Mouse (Mus musculus) limb, embryonic 10.5 days (tissue): Measurements from ENCODE around the gene Cetn3. TPM values are rescaled to one million over a fixed set of nuclear protein-coding genes. Genes with fewer than 3 reads are reported as not detected.

ENCODE experiments used
- DNase-seq: peaks from one replicate; pipeline ENCODE4 v3.0.0-alpha.2; 2017; ENCODE audit warnings: low spot score
- H3K27ac ChIP-seq: fragments of 300-500 bp; sonication (generic); 2 replicates; pipeline ENCODE4 v1.5.1; 2016; ENCODE audit warnings: mild to moderate bottlenecking
- H3K27me3 ChIP-seq: fragments of 300-500 bp; sonication (generic); 2 replicates; pipeline ENCODE4 v1.6.1; 2016; ENCODE audit warnings: low read depth, mild to moderate bottlenecking; ENCODE audit not compliant: poor library complexity, severe bottlenecking
- H3K36me3 ChIP-seq: fragments of 300-500 bp; sonication (generic); 2 replicates; pipeline ENCODE4 v1.6.1; 2016; ENCODE audit warnings: mild to moderate bottlenecking, moderate library complexity
- H3K4me1 ChIP-seq: fragments of 300-500 bp; sonication (generic); 2 replicates; pipeline ENCODE4 v1.6.1; 2016
- H3K4me3 ChIP-seq: fragments of 300-500 bp; sonication (generic); 2 replicates; pipeline ENCODE4 v1.5.1; 2016; ENCODE audit warnings: mild to moderate bottlenecking, moderate library complexity
- H3K9me3 ChIP-seq: fragments of 300-500 bp; sonication (generic); replicated peaks from 2 replicates; pipeline ENCODE4 v1.6.1; 2016; ENCODE audit warnings: mild to moderate bottlenecking
- WGBS: fragments of 180-500 bp; shearing (Covaris S2); methylation state at CpG from one replicate; pipeline ENCODE4 v1.1.7; 2016; 5-methylcytosine and 5-hydroxymethylcytosine counted together
- polyA plus RNA-seq: library from polyadenylated mRNA; unstranded; fragments of >200 nt; fragmentation: Nextera tagmentation; extraction: Ambion mirVana; gene quantifications from 2 replicates; pipeline ENCODE4 v1.2.1, GENCODE M21; 2016

Gene Cetn3
- polyA plus RNA-seq, 1 experiment from 2014 or later, result 192 TPM

- no peaks in the 10 kb centered on the region for H3K9me3 ChIP-seq
- peaks cover 9% of the 10 kb centered on the region; the same call in 1 of the 2 replicates for H3K4me1 ChIP-seq
- H3K27ac ChIP-seq, result no peak overlapping the region
- 80% methylated on average over 9 of the region's 9 CpGs for WGBS
- H3K36me3 ChIP-seq, result no peaks in the 10 kb centered on the region
- no peaks in the 10 kb centered on the region for H3K27me3 ChIP-seq
- no peak for DNase-seq
- H3K4me3 ChIP-seq, result no peak overlapping the region
Measured at GRCm38 (mm10) chr13:81836386-81837177, 53.7 kb downstream of the Cetn3 start.

- WGBS, result 92% methylated on average over 5 of the region's 5 CpGs
- no peaks in the 10 kb centered on the region for H3K27me3 ChIP-seq
- no peak overlapping the region for H3K4me3 ChIP-seq
- H3K36me3 ChIP-seq, result no peaks in the 10 kb centered on the region
- H3K4me1 ChIP-seq, result peaks cover 9% of the 10 kb centered on the region; the same call in 1 of the 2 replicates
- no peak for DNase-seq
- no peaks in the 10 kb centered on the region for H3K9me3 ChIP-seq
- H3K27ac ChIP-seq, result no peak overlapping the region
Measured at GRCm38 (mm10) chr13:81838016-81838415, 55.1 kb downstream of the Cetn3 start.

GRCm38 (mm10) chr13:81838948-81839347, 56.1 kb downstream of the Cetn3 start:
- no peaks in the 10 kb centered on the region for H3K27me3 ChIP-seq
- no peak overlapping the region for H3K27ac ChIP-seq

GRCm38 (mm10) chr13:81840246-81840645, 57.4 kb downstream of the Cetn3 start:
- H3K4me1 ChIP-seq, result peaks cover 9% of the 10 kb centered on the region; the same call in 1 of the 2 replicates
- H3K4me3 ChIP-seq, result no peak overlapping the region
- WGBS, result 82% methylated on average over 5 of the region's 5 CpGs
- no peaks in the 10 kb centered on the region for H3K9me3 ChIP-seq
- H3K36me3 ChIP-seq, result no peaks in the 10 kb centered on the region
- H3K27ac ChIP-seq, result no peak overlapping the region
- DNase-seq, result no peak
- H3K27me3 ChIP-seq, result no peaks in the 10 kb centered on the region

More at GRCm38 (mm10) chr13:81838948-81839347, 56.1 kb downstream of the Cetn3 start:
- Histone ChIP-seq H3K9me3 (no peaks in the 10 kb centered on the region), H3K4me1 (peaks cover 9% of the 10 kb centered on the region; the same call in 1 of the 2 replicates), H3K4me3 (no peak overlapping the region), H3K36me3 (no peaks in the 10 kb centered on the region)
- no peak for DNase-seq

- WGBS, result 86% methylated on average over 5 of the region's 5 CpGs
- no peak for DNase-seq
- H3K27me3 ChIP-seq, result no peaks in the 10 kb centered on the region
- H3K4me1 ChIP-seq, result peaks cover 9% of the 10 kb centered on the region; the same call in 1 of the 2 replicates
- H3K9me3 ChIP-seq, result no peaks in the 10 kb centered on the region
- H3K4me3 ChIP-seq, result no peak overlapping the region
- H3K27ac ChIP-seq, result no peak overlapping the region
- no peaks in the 10 kb centered on the region for H3K36me3 ChIP-seq
Measured at GRCm38 (mm10) chr13:81840646-81841045, 57.8 kb downstream of the Cetn3 start.

- no peak overlapping the region for H3K4me3 ChIP-seq
Measured at GRCm38 (mm10) chr13:81842278-81842677, 59.4 kb downstream of the Cetn3 start.

More at GRCm38 (mm10) chr13:81842278-81842677, 59.4 kb downstream of the Cetn3 start:
- H3K27ac ChIP-seq, result no peak overlapping the region
- H3K36me3 ChIP-seq, result no peaks in the 10 kb centered on the region
- no peaks in the 10 kb centered on the region for H3K4me1 ChIP-seq
- H3K9me3 ChIP-seq, result no peaks in the 10 kb centered on the region
- 82% methylated on average over 6 of the region's 6 CpGs for WGBS
- DNase-seq, result no peak
- H3K27me3 ChIP-seq, result no peaks in the 10 kb centered on the region

Other genes starting within 250 kb of the Cetn3 start
- 1.2 and 1.5 TPM in 2 replicates for gene Adgrv1, start 149.9 kb upstream of the Cetn3 start, polyA plus RNA-seq
- 16.5 and 22.8 TPM in 2 replicates for gene Lysmd3, start 125.4 kb upstream of the Cetn3 start, polyA plus RNA-seq
- gene Polr3g, start 72.1 kb upstream of the Cetn3 start, polyA plus RNA-seq, result 20.0 and 21.3 TPM in 2 replicates
- gene Mblac2, start 71.7 kb upstream of the Cetn3 start, polyA plus RNA-seq, result 3.4 and 4.4 TPM in 2 replicates